In the genomic region with DNA sequence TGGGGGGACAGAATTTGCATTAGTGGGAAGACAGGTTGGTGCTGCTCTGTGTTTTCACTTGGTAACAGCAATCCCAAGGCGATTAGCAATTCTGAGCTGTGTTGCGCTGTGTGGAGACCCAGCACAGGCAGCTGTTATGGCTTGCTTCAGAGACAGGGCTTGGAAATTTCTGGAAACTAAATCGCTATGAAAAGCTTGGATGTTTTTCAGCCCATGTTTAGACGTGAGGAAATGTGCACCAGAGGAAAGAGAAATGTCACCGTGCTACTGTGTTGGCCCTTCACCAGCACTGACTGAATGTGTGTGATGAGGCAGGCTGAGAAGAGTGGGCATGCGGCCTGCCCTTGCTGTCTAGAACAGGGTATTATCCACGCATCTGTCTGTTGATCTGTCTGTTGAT, we compare ENCODE assay signal across 31 mouse cellular contexts.
DNase-seq lines count a peak whose midpoint lies in the region; ATAC-seq and TF ChIP-seq lines count a peak whose summit lies in the region.
"Had no signal": no experiment of that assay in that cellular context is flagged by ENCODE, and none has a peak within 500 bp of the region (broad histone marks: within the 10 kb centered on the region; RNA-seq: fewer than 3 reads in every experiment).

No protein-coding gene starts in this region.

- H3K4me3 ChIP-seq in left cerebral cortex, adult 2 months: no peak overlapping the region
- H3K4me3 ChIP-seq: embryonic facial prominence, embryonic 10.5 days; embryonic facial prominence, embryonic 13.5 days; erythroblast, embryonic 14.5 days; forebrain, embryonic 12.5 days; heart, embryonic 12.5 days; heart, embryonic 15.5 days; hindbrain, embryonic 10.5 days; hindbrain, embryonic 13.5 days had no signal

- peak overlapping the region; percentile 15; the same call in 1 of the 2 replicates for H3K27ac ChIP-seq in left cerebral cortex, adult 2 months
- H3K27ac ChIP-seq: embryonic facial prominence, embryonic 10.5 days; embryonic facial prominence, embryonic 13.5 days; forebrain, embryonic 12.5 days; heart, embryonic 15.5 days; hindbrain, embryonic 10.5 days; hindbrain, embryonic 13.5 days had no signal

- DNase-seq in frontal cortex, postnatal 25 days (ENCODE audit: low spot score in 2 of 2): no peak
- DNase-seq in left cerebral cortex, adult 2 months (ENCODE audit: extremely low spot score in 1 of 2, low spot score in 2 of 2): no peak
- DNase-seq in left cerebral cortex, postnatal 4 days: no peak
- DNase-seq in right cerebral cortex, postnatal 10 days (ENCODE audit: low spot score in 2 of 2): peak; percentile 55 to 69
- DNase-seq in right cerebral cortex, postnatal 4 days: no peak
- peak; percentile 62 for DNase-seq in brain, adult 2 months (ENCODE audit: low read depth, low spot score)
- no peak for DNase-seq in adrenal gland, adult (ENCODE audit: inconsistent age in 2 of 2, low spot score in 1 of 2)
- DNase-seq: adrenal gland, adult 2 months; adrenal gland, postnatal 14 days; B cell, adult 2 months; cerebellum, adult 11-12 months; cerebellum, adult 8-10 months; cerebellum, postnatal 10 days; cerebellum, postnatal 36 days; embryo, embryonic 11 days; gastrocnemius, postnatal 10 days; gastrocnemius, postnatal 36 days; heart, postnatal 10 days; heart, postnatal 36 days had no signal

- no peak for TF ChIP-seq CTCF in left cerebral cortex, adult 2 months (IDR thresholded peaks at IDR 0.05)

- 0 out of 2 replicates have a peak, but pooled peaks have one; percentile 2 for ATAC-seq in frontal cortex, adult (ENCODE audit: low TSS enrichment)
- ATAC-seq: forebrain, embryonic 16.5 days; hindbrain, embryonic 16.5 days; Patski had no signal

- intact Hi-C loops in left cerebral cortex, adult 2 months (cut with DNase I): loop anchor here (5.0 to 10.0 kb wide), 6 partner anchors 128 to 968 kb away; no protein-coding TSS in a partner anchor
- intact Hi-C loops in left cerebral cortex, postnatal 4 days (cut with DNase I): no loop called here

Comparison
In these comparisons a context has a peak if more than half of its experiments do, and no peak if none do; other contexts are left out.
1. DNase-seq: peak in right cerebral cortex, postnatal 10 days (2 of 2) and brain, adult 2 months (single experiment); none in frontal cortex, postnatal 25 days (0 of 2), left cerebral cortex, adult 2 months (0 of 2), left cerebral cortex, postnatal 4 days (single experiment), right cerebral cortex, postnatal 4 days (single experiment) and adrenal gland, adult (0 of 2).